Mouse (Mus musculus): Measurements from ENCODE around the gene Gdpd1. TPM values are rescaled to one million over a fixed set of nuclear protein-coding genes. Genes with fewer than 3 reads are reported as not detected.
"Not testable (repeated sequence)": the region's sequence is repeated elsewhere in the genome, so short reads cannot be mapped to it uniquely, and the experiment has no call there.

Gdpd1 gene
- polyA plus RNA-seq, 1 experiment from 2014 or later: 94.8 TPM

GRCm38 (mm10) chr11:87039307-87039963 lies 34.4 kb downstream of the Gdpd1 start:
- H3K27me3 ChIP-seq (ENCODE audit: control insufficient read depth, insufficient read depth, low read length): no peaks in the 10 kb centered on the region
- no peak overlapping the region for H3K4me3 ChIP-seq (ENCODE audit: low read depth, low read length)
- no peak overlapping the region for H3K9ac ChIP-seq (ENCODE audit: low read length)
- no peaks in the 10 kb centered on the region for H3K4me1 ChIP-seq (ENCODE audit: control insufficient read depth, insufficient read depth, low read length)
- peaks cover 20% of the 10 kb centered on the region for H3K36me3 ChIP-seq (ENCODE audit: control insufficient read depth, insufficient read depth, low read length)
- DNase-seq (ENCODE audit: low spot score, missing footprints) (no peak), ATAC-seq (ENCODE audit: low FRiP score) (no peak)
- H3K9me3 ChIP-seq (ENCODE audit: control insufficient read depth, low read length): no peaks in the 10 kb centered on the region
- no peak overlapping the region for H3K4me2 ChIP-seq
- no peak overlapping the region for H3K27ac ChIP-seq (ENCODE audit: low read depth, low read length)
- 93% methylated on average over 9 of the region's 9 CpGs for WGBS

GRCm38 (mm10) chr11:87036180-87036579 lies 37.7 kb downstream of the Gdpd1 start:
- DNase-seq (ENCODE audit: low spot score, missing footprints) (no peak), ATAC-seq (ENCODE audit: low FRiP score) (no peak)
- H3K36me3 ChIP-seq (ENCODE audit: control insufficient read depth, insufficient read depth, low read length): peaks cover 13% of the 10 kb centered on the region
- no peak overlapping the region for H3K4me2 ChIP-seq
- no peaks in the 10 kb centered on the region for H3K9me3 ChIP-seq (ENCODE audit: control insufficient read depth, low read length)
- 61% methylated on average over 4 of the region's 4 CpGs for WGBS
- no peak overlapping the region for H3K9ac ChIP-seq (ENCODE audit: low read length)
- no peaks in the 10 kb centered on the region for H3K4me1 ChIP-seq (ENCODE audit: control insufficient read depth, insufficient read depth, low read length)
- H3K4me3 ChIP-seq (ENCODE audit: low read depth, low read length): no peak overlapping the region
- no peak overlapping the region for H3K27ac ChIP-seq (ENCODE audit: low read depth, low read length)
- no peaks in the 10 kb centered on the region for H3K27me3 ChIP-seq (ENCODE audit: control insufficient read depth, insufficient read depth, low read length)

- Histone ChIP-seq H3K9ac (ENCODE audit: low read length) (no peak overlapping the region), H3K9me3 (ENCODE audit: control insufficient read depth, low read length) (no peaks in the 10 kb centered on the region), H3K4me2 (no peak overlapping the region), H3K27me3 (ENCODE audit: control insufficient read depth, insufficient read depth, low read length) (no peaks in the 10 kb centered on the region), H3K27ac (ENCODE audit: low read depth, low read length) (no peak overlapping the region), H3K4me3 (ENCODE audit: low read depth, low read length) (no peak overlapping the region), H3K4me1 (ENCODE audit: control insufficient read depth, insufficient read depth, low read length) (no peaks in the 10 kb centered on the region), H3K36me3 (ENCODE audit: control insufficient read depth, insufficient read depth, low read length) (no peaks in the 10 kb centered on the region)
- no peak for ATAC-seq (ENCODE audit: low FRiP score)
- 85% methylated on average over 3 of the region's 3 CpGs for WGBS
- DNase-seq (ENCODE audit: low spot score, missing footprints): no peak
These were observed 45.6 kb downstream of the Gdpd1 start for GRCm38 (mm10) chr11:87028212-87028611.

GRCm38 (mm10) chr11:87026096-87026875 lies 47.6 kb downstream of the Gdpd1 start:
- 86% methylated on average over 9 of the region's 9 CpGs for WGBS
- H3K4me3 ChIP-seq (ENCODE audit: low read depth, low read length): no peak overlapping the region

GRCm38 (mm10) chr11:87025351-87025750 lies 48.5 kb downstream of the Gdpd1 start:
- no peaks in the 10 kb centered on the region for H3K9me3 ChIP-seq (ENCODE audit: control insufficient read depth, low read length)
- 88% methylated on average over 3 of the region's 3 CpGs for WGBS
- H3K9ac ChIP-seq (ENCODE audit: low read length): no peak overlapping the region
- no peaks in the 10 kb centered on the region for H3K27me3 ChIP-seq (ENCODE audit: control insufficient read depth, insufficient read depth, low read length)
- no peaks in the 10 kb centered on the region for H3K36me3 ChIP-seq (ENCODE audit: control insufficient read depth, insufficient read depth, low read length)
- DNase-seq (ENCODE audit: low spot score, missing footprints) (peak; percentile 45), ATAC-seq (ENCODE audit: low FRiP score) (no peak)
- H3K27ac ChIP-seq (ENCODE audit: low read depth, low read length): no peak overlapping the region
- no peak overlapping the region for H3K4me2 ChIP-seq
- H3K4me3 ChIP-seq (ENCODE audit: low read depth, low read length): no peak overlapping the region
- H3K4me1 ChIP-seq (ENCODE audit: control insufficient read depth, insufficient read depth, low read length): no peaks in the 10 kb centered on the region

More at GRCm38 (mm10) chr11:87026096-87026875, 47.6 kb downstream of the Gdpd1 start:
- Histone ChIP-seq H3K27ac (ENCODE audit: low read depth, low read length) (no peak overlapping the region), H3K9ac (ENCODE audit: low read length) (no peak overlapping the region), H3K27me3 (ENCODE audit: control insufficient read depth, insufficient read depth, low read length) (no peaks in the 10 kb centered on the region), H3K36me3 (ENCODE audit: control insufficient read depth, insufficient read depth, low read length) (no peaks in the 10 kb centered on the region), H3K4me1 (ENCODE audit: control insufficient read depth, insufficient read depth, low read length) (no peaks in the 10 kb centered on the region), H3K9me3 (ENCODE audit: control insufficient read depth, low read length) (no peaks in the 10 kb centered on the region), H3K4me2 (no peak overlapping the region)
- ATAC-seq (ENCODE audit: low FRiP score) (no peak), DNase-seq (ENCODE audit: low spot score, missing footprints) (peak; percentile 23)

GRCm38 (mm10) chr11:87023240-87023639 lies 50.6 kb downstream of the Gdpd1 start:
- H3K9ac ChIP-seq (ENCODE audit: low read length): not testable (repeated sequence)

GRCm38 (mm10) chr11:87022765-87023164 lies 51.1 kb downstream of the Gdpd1 start:
- no peaks in the 10 kb centered on the region for H3K27me3 ChIP-seq (ENCODE audit: control insufficient read depth, insufficient read depth, low read length)
- DNase-seq (ENCODE audit: low spot score, missing footprints): peak; percentile 37
- no peak for ATAC-seq (ENCODE audit: low FRiP score)
- no peak overlapping the region for H3K4me3 ChIP-seq (ENCODE audit: low read depth, low read length)
- H3K4me1 ChIP-seq (ENCODE audit: control insufficient read depth, insufficient read depth, low read length): no peaks in the 10 kb centered on the region
- H3K4me2 ChIP-seq: no peak overlapping the region
- WGBS: 83% methylated on average over 4 of the region's 4 CpGs
- H3K36me3 ChIP-seq (ENCODE audit: control insufficient read depth, insufficient read depth, low read length): no peaks in the 10 kb centered on the region
- H3K9me3 ChIP-seq (ENCODE audit: control insufficient read depth, low read length): no peaks in the 10 kb centered on the region
- no peak overlapping the region for H3K9ac ChIP-seq (ENCODE audit: low read length)
- H3K27ac ChIP-seq (ENCODE audit: low read depth, low read length): no peak overlapping the region

More at GRCm38 (mm10) chr11:87023240-87023639, 50.6 kb downstream of the Gdpd1 start:
- H3K4me1 ChIP-seq (ENCODE audit: control insufficient read depth, insufficient read depth, low read length); H3K36me3 ChIP-seq (ENCODE audit: control insufficient read depth, insufficient read depth, low read length); H3K4me2 ChIP-seq; ATAC-seq (ENCODE audit: low FRiP score); H3K9me3 ChIP-seq (ENCODE audit: control insufficient read depth, low read length); H3K27me3 ChIP-seq (ENCODE audit: control insufficient read depth, insufficient read depth, low read length); H3K4me3 ChIP-seq (ENCODE audit: low read depth, low read length); H3K27ac ChIP-seq (ENCODE audit: low read depth, low read length): not testable (repeated sequence)
- 70% methylated on average over 8 of the region's 8 CpGs for WGBS
- DNase-seq (ENCODE audit: low spot score, missing footprints): peak; percentile 78

- no peaks in the 10 kb centered on the region for H3K9me3 ChIP-seq (ENCODE audit: control insufficient read depth, low read length)
- no peak overlapping the region for H3K27ac ChIP-seq (ENCODE audit: low read depth, low read length)
- no peaks in the 10 kb centered on the region for H3K36me3 ChIP-seq (ENCODE audit: control insufficient read depth, insufficient read depth, low read length)
- no peak overlapping the region for H3K4me3 ChIP-seq (ENCODE audit: low read depth, low read length)
- DNase-seq (ENCODE audit: low spot score, missing footprints) (peak; percentile 73), ATAC-seq (ENCODE audit: low FRiP score) (no peak)
- H3K27me3 ChIP-seq (ENCODE audit: control insufficient read depth, insufficient read depth, low read length): no peaks in the 10 kb centered on the region
- no peak overlapping the region for H3K9ac ChIP-seq (ENCODE audit: low read length)
- no peaks in the 10 kb centered on the region for H3K4me1 ChIP-seq (ENCODE audit: control insufficient read depth, insufficient read depth, low read length)
- H3K4me2 ChIP-seq: no peak overlapping the region
These were observed 52.3 kb downstream of the Gdpd1 start for GRCm38 (mm10) chr11:87021551-87021950.

- Histone ChIP-seq H3K27ac (ENCODE audit: low read depth, low read length) (no peak overlapping the region), H3K9me3 (ENCODE audit: control insufficient read depth, low read length) (no peaks in the 10 kb centered on the region), H3K27me3 (ENCODE audit: control insufficient read depth, insufficient read depth, low read length) (no peaks in the 10 kb centered on the region), H3K4me1 (ENCODE audit: control insufficient read depth, insufficient read depth, low read length) (no peaks in the 10 kb centered on the region), H3K36me3 (ENCODE audit: control insufficient read depth, insufficient read depth, low read length) (no peaks in the 10 kb centered on the region), H3K9ac (ENCODE audit: low read length) (no peak overlapping the region), H3K4me3 (ENCODE audit: low read depth, low read length) (no peak overlapping the region), H3K4me2 (no peak overlapping the region)
- no peak for ATAC-seq (ENCODE audit: low FRiP score)
- 82% methylated on average over 5 of the region's 5 CpGs for WGBS
- DNase-seq (ENCODE audit: low spot score, missing footprints): peak; percentile 35
These were observed 53.4 kb downstream of the Gdpd1 start for GRCm38 (mm10) chr11:87020449-87020848.
